Mouse (Mus musculus) lung, adult 2 months (tissue): ENCODE results near the gene Espnl.

Experiments
- CTCF ChIP-seq: fragments of 200-500 bp; IDR thresholded peaks from 2 replicates; pipeline ENCODE4 v1.5.1; 2011; ENCODE audit warnings: mild to moderate bottlenecking, low read length, control low read depth; ENCODE audit not compliant: insufficient read depth
- POLR2A ChIP-seq: fragments of 200-500 bp; IDR thresholded peaks from 2 replicates; pipeline ENCODE4 v1.6.1; 2011; ENCODE audit warnings: low read depth, mild to moderate bottlenecking, control low read depth, low read length, borderline replicate concordance; ENCODE audit errors: extremely low read depth

GRCm38 (mm10) chr1:91289375-91289774 is 32.5 kb upstream of the Espnl start:
- no peak for TF ChIP-seq CTCF
- no peak for TF ChIP-seq POLR2A
